Mouse (Mus musculus) lung, postnatal 0 days (tissue): ENCODE results near the gene Serinc5.

Source experiments
- CTCF ChIP-seq: IDR thresholded peaks from 2 replicates; pipeline ENCODE4 v1.5.1; 2016; ENCODE audit warnings: antibody characterized with exemption, mild to moderate bottlenecking
- EP300 ChIP-seq: IDR thresholded peaks from 2 replicates; pipeline ENCODE4 v1.6.1; 2016; ENCODE audit warnings: antibody characterized with exemption, mild to moderate bottlenecking, control low read depth

DNA sequence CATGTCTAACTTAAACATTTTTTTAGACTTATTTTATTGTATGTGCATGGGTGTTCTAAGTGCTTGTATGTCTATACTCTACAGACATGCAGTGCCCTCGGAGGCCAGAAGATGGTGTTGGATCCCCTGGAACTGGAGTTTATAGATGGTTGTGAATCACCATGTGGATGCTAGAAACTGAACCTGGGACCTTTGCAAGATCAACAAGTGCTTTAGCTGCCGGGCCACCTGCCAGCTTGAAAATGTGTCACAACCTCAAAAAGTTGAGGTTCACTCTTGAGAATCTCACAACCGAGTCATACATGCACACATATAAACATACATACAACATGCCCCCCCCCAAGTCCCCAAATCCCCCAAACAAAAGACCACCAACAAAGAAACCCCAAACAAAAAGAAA, 129.0 kb downstream of the Serinc5 start:
- TF ChIP-seq EP300 (no peak), CTCF (no peak; the same call in 1 of the 2 replicates)
